Comparison of ENCODE assay signal across 8 mouse cellular contexts in genomic region chr9:23250026-23250425, GRCm38 (mm10). TPM values are rescaled to one million over a fixed set of nuclear protein-coding genes. Genes with fewer than 3 reads are reported as not detected.
A peak's percentile ranks its signal among the peaks of the same experiment; 100 is the strongest.
DNase-seq lines count a peak whose midpoint lies in the region; ATAC-seq and TF ChIP-seq lines count a peak whose summit lies in the region.

No protein-coding gene starts in this region.

- H3K9me3 ChIP-seq in embryonic facial prominence, embryonic 12.5 days, result no peaks in the 10 kb centered on the region
- no peaks in the 10 kb centered on the region for H3K9me3 ChIP-seq in kidney, postnatal 0 days (replicated peaks; ENCODE audit: low read length)
- H3K9me3 ChIP-seq in liver, embryonic 13.5 days (replicated peaks), result no peaks in the 10 kb centered on the region
- no peaks in the 10 kb centered on the region for H3K9me3 ChIP-seq in neural tube, embryonic 13.5 days

- H3K36me3 ChIP-seq in embryonic facial prominence, embryonic 12.5 days, result no peaks in the 10 kb centered on the region
- no peaks in the 10 kb centered on the region for H3K36me3 ChIP-seq in kidney, postnatal 0 days (ENCODE audit: insufficient read depth, low read length)
- no peaks in the 10 kb centered on the region for H3K36me3 ChIP-seq in liver, embryonic 13.5 days
- H3K36me3 ChIP-seq in neural tube, embryonic 13.5 days, result no peaks in the 10 kb centered on the region

- H3K4me3 ChIP-seq in embryonic facial prominence, embryonic 12.5 days, result no peak overlapping the region
- H3K4me3 ChIP-seq in kidney, postnatal 0 days (replicated peaks; ENCODE audit: low read depth, low read length), result no peak overlapping the region
- H3K4me3 ChIP-seq in liver, embryonic 13.5 days (replicated peaks), result no peak overlapping the region
- H3K4me3 ChIP-seq in neural tube, embryonic 13.5 days, result no peak overlapping the region

- no peak overlapping the region for H3K4me2 ChIP-seq in embryonic facial prominence, embryonic 12.5 days (replicated peaks)
- no peak overlapping the region for H3K4me2 ChIP-seq in kidney, postnatal 0 days (ENCODE audit: low read length)
- no peak overlapping the region for H3K4me2 ChIP-seq in liver, embryonic 13.5 days
- H3K4me2 ChIP-seq in neural tube, embryonic 13.5 days, result no peak overlapping the region

- H3K4me1 ChIP-seq in embryonic facial prominence, embryonic 12.5 days, result 0 out of 2 replicates have a peak, but pooled peaks cover 7% of the 10 kb centered on the region
- 0 out of 2 replicates have a peak, but pooled peaks cover 7% of the 10 kb centered on the region for H3K4me1 ChIP-seq in kidney, postnatal 0 days (replicated peaks; ENCODE audit: insufficient read depth, low read length)
- no peaks in the 10 kb centered on the region for H3K4me1 ChIP-seq in liver, embryonic 13.5 days (replicated peaks)
- H3K4me1 ChIP-seq in neural tube, embryonic 13.5 days (replicated peaks), result peaks cover 29% of the 10 kb centered on the region

- H3K9ac ChIP-seq in embryonic facial prominence, embryonic 12.5 days, result no peak overlapping the region
- H3K9ac ChIP-seq in kidney, postnatal 0 days (ENCODE audit: low read depth, low read length), result no peak overlapping the region
- H3K9ac ChIP-seq in liver, embryonic 13.5 days, result no peak overlapping the region
- no peak overlapping the region for H3K9ac ChIP-seq in neural tube, embryonic 13.5 days

- peak; percentile 74; the same call in 1 of the 2 replicates for ATAC-seq in embryonic facial prominence, embryonic 12.5 days (ENCODE audit: insufficient number of reproducible peaks, insufficient read depth, low FRiP score, low TSS enrichment)
- 0 out of 2 replicates have a peak, but pooled peaks have one; percentile 65 for ATAC-seq in kidney, postnatal 0 days (replicated peaks; ENCODE audit: low FRiP score, low read depth)
- no peak for ATAC-seq in liver, embryonic 13.5 days (ENCODE audit: low read depth)
- ATAC-seq in neural tube, embryonic 13.5 days (ENCODE audit: low read depth), result peak; percentile 66; the same call in 1 of the 2 replicates

- H3K27me3 ChIP-seq in embryonic facial prominence, embryonic 12.5 days, result peaks cover 11% of the 10 kb centered on the region; the same call in 1 of the 2 replicates
- H3K27me3 ChIP-seq in kidney, postnatal 0 days (ENCODE audit: insufficient read depth, low read length), result no peaks in the 10 kb centered on the region
- H3K27me3 ChIP-seq in liver, embryonic 13.5 days, result no peaks in the 10 kb centered on the region
- H3K27me3 ChIP-seq in neural tube, embryonic 13.5 days, result peaks cover 10% of the 10 kb centered on the region

- peak; percentile 58 for DNase-seq in 416B (ENCODE audit: low read depth)
- DNase-seq in adrenal gland, postnatal 4 days (ENCODE audit: low spot score in 2 of 2), result peak; percentile 58 to 72
- DNase-seq in heart, adult 9 months (ENCODE audit: low spot score in 2 of 2), result peak; percentile 69 to 81
- DNase-seq in kidney, postnatal 0 days (ENCODE audit: low spot score), result peak; percentile 92
- DNase-seq in liver, embryonic 13.5 days, result peak; percentile 15
- peak; percentile 89 for DNase-seq in testis, postnatal 10 days (ENCODE audit: low spot score)

- peak; percentile 96 for TF ChIP-seq CTCF in kidney, postnatal 0 days (IDR thresholded peaks at IDR 0.05; ENCODE audit: low read depth)

- 8% methylated on average over 5 of the region's 5 CpGs for WGBS in embryonic facial prominence, embryonic 12.5 days
- WGBS in kidney, postnatal 0 days, result 4% methylated on average over 5 of the region's 5 CpGs
- whole genome bisulfite sequencing in liver, embryonic 13.5 days (ENCODE audit: insufficient replicate concordance), result 4% methylated on average over 5 of the region's 5 CpGs
- WGBS in neural tube, embryonic 13.5 days, result 4% methylated on average over 5 of the region's 5 CpGs

- H3K27ac ChIP-seq in embryonic facial prominence, embryonic 12.5 days, result no peak overlapping the region
- H3K27ac ChIP-seq in kidney, postnatal 0 days, result no peak overlapping the region
- H3K27ac ChIP-seq in liver, embryonic 13.5 days, result no peak overlapping the region
- no peak overlapping the region for H3K27ac ChIP-seq in neural tube, embryonic 13.5 days (replicated peaks)

RNA-seq across cellular contexts. Expression of gene Bmper, which starts 27.1 kb away (rescaled TPM):
- 1 to 10 TPM; 8.4 to 10.0 TPM for total RNA-seq in adrenal gland, postnatal 4 days (2021)
- polyA plus RNA-seq in embryonic facial prominence, embryonic 12.5 days (2016; fragmentation: Nextera tagmentation; extraction: Ambion mirVana), result 23.8 and 25.0 TPM in 2 replicates
- 13.4 and 15.5 TPM in 2 replicates for polyA plus RNA-seq in kidney, postnatal 0 days (2015; fragmentation: Nextera tagmentation; extraction: Ambion mirVana)
- 0.28 and 0.29 TPM in 2 replicates for polyA plus RNA-seq in liver, embryonic 13.5 days (2015; fragmentation: Nextera tagmentation; extraction: Ambion mirVana)
- polyA plus RNA-seq in neural tube, embryonic 13.5 days (2015; fragmentation: Nextera tagmentation; extraction: Ambion mirVana), result 7.5 and 10.0 TPM in 2 replicates

Comparison
In these comparisons a context has a peak if more than half of its experiments do, and no peak if none do; other contexts are left out.
1. DNase-seq: peak in every context shown above with its lines; median percentile 92 in kidney, postnatal 0 days; 89 in testis, postnatal 10 days; 75 in heart, adult 9 months; 65 in adrenal gland, postnatal 4 days; 58 in 416B; 15 in liver, embryonic 13.5 days.